Mouse (Mus musculus) cerebellum, adult 2 months (tissue): ENCODE data around the gene Sidt2. TPM values are rescaled to one million over a fixed set of nuclear protein-coding genes. Genes with fewer than 3 reads are reported as not detected.

Experiments
- DNase-seq, 2 experiments: peaks; one replicate each; pipeline ENCODE4 v3.0.0; 2021
- H3K27ac ChIP-seq: fragments of 200-500 bp; 2 replicates; pipeline ENCODE4 v1.5.1; 2012; ENCODE audit warnings: low read length, control low read depth, inconsistent platforms; ENCODE audit not compliant: insufficient read depth
- H3K27me3 ChIP-seq: fragments of 200-500 bp; 2 replicates; pipeline ENCODE4 v1.6.1; 2012; ENCODE audit warnings: inconsistent platforms, mild to moderate bottlenecking, low read length, moderate library complexity; ENCODE audit not compliant: control insufficient read depth, insufficient read depth
- H3K4me1 ChIP-seq: fragments of 200-500 bp; 2 replicates; pipeline ENCODE4 v1.6.1; 2011; ENCODE audit warnings: low read length; ENCODE audit not compliant: control insufficient read depth, insufficient read depth
- H3K4me3 ChIP-seq: fragments of 200-500 bp; replicated peaks from 2 replicates; pipeline ENCODE3; 2011; ENCODE audit warnings: mild to moderate bottlenecking, low read depth, low read length, control low read depth; ENCODE audit not compliant: insufficient read depth
- CTCF ChIP-seq: fragments of 200-500 bp; IDR thresholded peaks from 2 replicates; pipeline ENCODE4 v1.5.1; 2011; ENCODE audit warnings: low read depth, mild to moderate bottlenecking, control low read depth, low read length, moderate library complexity, borderline replicate concordance; ENCODE audit not compliant: insufficient read depth
- POLR2A ChIP-seq: fragments of 200-500 bp; IDR thresholded peaks from 2 replicates; pipeline ENCODE4 v1.6.1; 2011; ENCODE audit warnings: low read length, control low read depth, borderline replicate concordance; ENCODE audit not compliant: insufficient read depth
- WGBS: fragments of 180-500 bp; shearing (Covaris S2); methylation state at CpG from one replicate; pipeline ENCODE4 v1.1.7; 2018; 5-methylcytosine and 5-hydroxymethylcytosine counted together
- polyA plus RNA-seq: library from polyadenylated mRNA; depleted of rRNA; stranded (reverse); fragments of >200 nt; gene quantifications from 2 replicates; pipeline ENCODE4 v1.2.3, GENCODE M21; 2012

Sidt2 gene
- polyA plus RNA-seq, 1 experiment = 130 TPM

DNA sequence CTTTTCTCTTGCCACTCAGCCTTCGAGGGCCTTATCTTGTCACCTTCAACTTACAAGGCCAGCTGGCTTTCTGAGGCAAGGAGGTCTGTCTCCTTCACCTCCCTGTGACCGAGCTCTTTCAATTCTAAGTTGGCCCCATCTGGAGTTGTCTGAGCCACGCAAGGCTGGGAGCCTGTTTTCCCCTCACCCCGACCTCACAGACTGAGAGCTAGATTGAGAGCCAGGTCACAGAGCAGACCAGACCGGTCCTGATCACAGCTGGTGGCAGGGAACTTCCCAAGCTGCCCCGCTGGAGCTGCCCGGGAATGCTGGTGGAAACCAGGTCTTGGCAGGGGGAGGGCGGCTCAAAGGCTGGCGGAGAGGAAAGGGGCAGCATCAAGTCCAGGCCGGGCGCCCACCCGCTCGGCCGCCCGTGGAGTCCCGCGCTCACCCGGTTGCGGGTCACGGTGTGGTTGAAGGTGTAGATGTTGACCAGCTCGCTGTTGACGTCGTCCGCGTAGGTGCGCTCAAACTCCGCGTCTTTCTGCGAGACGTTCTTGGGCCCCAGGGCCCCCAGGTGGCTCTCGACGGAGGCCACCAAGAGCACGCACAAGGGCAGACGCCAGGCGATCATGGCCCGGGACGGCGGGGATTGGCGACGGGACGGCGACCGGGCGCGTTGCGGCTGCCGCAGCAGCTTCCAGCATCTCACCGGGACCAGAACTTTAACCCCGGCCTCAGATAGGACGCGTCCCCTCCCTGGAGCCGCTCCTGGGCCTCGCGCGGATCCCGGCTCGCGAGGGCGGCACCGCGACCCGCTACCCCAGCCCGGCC lies 558 bp downstream of the Sidt2 start:
- 0 out of 2 replicates have a peak, but pooled peaks have one; percentile 15 for TF ChIP-seq POLR2A
- TF ChIP-seq CTCF = no peak
- peak overlapping the region; percentile 87 for H3K27ac ChIP-seq
- peaks cover 18% of the 10 kb centered on the region; the same call in 1 of the 2 replicates for H3K4me1 ChIP-seq
- under 1% methylated on average over 63 of the region's 63 CpGs for WGBS
- no peaks in the 10 kb centered on the region for H3K27me3 ChIP-seq
- DNase-seq = peak; percentile 67 to 72
- H3K4me3 ChIP-seq = peak overlapping the region; percentile 80

DNA sequence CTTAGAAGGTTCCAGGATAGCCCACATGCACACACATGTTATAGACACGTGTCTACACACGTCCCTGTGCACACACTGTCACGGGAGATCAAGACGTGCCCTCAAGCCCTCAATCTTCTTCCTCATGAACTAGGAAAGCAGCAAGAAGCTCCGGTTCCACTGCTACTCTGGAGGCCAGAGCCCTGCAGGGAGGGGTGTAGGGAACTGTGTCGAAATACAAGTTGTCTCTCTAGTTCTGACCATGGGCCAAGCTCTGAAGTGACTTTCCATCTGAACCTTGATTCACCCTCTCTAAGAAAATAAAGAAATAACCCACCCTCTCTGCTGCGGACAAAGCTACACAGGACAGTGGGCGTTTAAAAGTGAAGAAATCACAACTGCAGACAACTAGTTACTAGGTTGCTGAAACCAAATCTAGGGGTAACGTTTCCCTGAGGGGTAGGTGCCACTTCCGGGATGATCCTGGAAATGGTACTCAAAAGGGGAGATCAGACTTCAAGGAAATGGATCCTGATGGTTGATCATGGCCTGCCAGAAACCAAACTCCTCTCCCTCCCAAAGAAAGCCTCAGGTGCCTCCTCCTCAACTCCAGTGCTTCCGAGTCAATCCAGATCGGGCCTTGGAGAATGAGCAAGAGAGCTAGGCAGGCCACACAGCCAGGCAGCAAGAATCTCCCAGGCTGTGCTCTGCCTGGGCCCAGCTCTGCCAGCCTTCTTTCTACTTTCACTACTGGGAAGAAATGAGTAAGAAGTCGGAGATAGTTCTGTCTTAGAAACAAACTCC lies 1.4 kb downstream of the Sidt2 start:
- Histone ChIP-seq H3K27ac (peak overlapping the region; percentile 87), H3K27me3 (no peaks in the 10 kb centered on the region), H3K4me1 (peaks cover 18% of the 10 kb centered on the region; the same call in 1 of the 2 replicates), H3K4me3 (peak overlapping the region; percentile 80)
- WGBS = 36% methylated on average over 13 of the region's 13 CpGs
- TF ChIP-seq POLR2A (no peak), CTCF (no peak)
- DNase-seq = no peak

DNA sequence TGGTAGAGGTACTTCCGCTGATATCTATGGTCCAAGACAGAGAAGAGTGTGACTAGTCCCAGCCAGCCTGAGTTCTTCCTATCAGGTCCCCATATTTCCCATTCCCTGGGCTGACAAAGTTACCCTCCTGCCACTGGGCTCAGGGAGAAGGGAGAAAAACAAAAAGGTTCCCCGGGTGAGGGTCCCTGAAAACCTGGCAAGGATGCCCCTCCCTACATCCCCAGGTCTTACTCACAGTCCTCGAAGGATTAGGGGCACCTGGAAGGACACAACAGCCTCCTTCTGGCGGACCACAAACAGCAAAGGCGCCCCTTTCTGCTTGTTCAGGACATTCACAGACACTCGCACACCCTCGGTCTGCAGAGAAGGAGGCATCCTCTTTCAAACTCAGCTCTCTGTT lies 2.2 kb downstream of the Sidt2 start:
- Histone ChIP-seq H3K27me3 (no peaks in the 10 kb centered on the region), H3K4me1 (peaks cover 20% of the 10 kb centered on the region), H3K27ac (no peak overlapping the region), H3K4me3 (peak overlapping the region; percentile 80)
- DNase-seq = no peak
- no peak for TF ChIP-seq POLR2A
- no peak for TF ChIP-seq CTCF
- 69% methylated on average over 7 of the region's 7 CpGs for WGBS

DNA sequence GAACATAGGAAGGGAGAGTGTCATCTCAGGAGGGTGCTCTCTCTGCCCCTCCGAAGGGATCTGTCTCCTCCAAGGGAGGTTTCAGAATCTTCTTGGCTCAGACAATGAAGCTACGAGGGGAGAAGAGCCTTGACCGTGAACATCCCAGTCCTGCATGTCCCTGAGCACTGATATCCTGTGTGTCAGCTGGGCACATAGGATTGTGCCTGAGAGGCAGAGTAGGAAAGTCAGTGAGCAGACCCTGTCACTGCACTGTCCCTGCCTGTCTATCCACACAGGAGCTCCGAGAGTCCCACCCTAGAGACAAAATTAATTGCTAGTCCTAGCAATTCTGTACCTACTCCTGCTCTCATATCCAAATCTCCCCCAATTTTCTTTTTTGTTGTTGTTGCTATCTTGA lies 3.0 kb downstream of the Sidt2 start:
- TF ChIP-seq CTCF = no peak
- TF ChIP-seq POLR2A = no peak
- DNase-seq = no peak
- Histone ChIP-seq H3K4me3 (no peak overlapping the region), H3K27ac (no peak overlapping the region), H3K27me3 (no peaks in the 10 kb centered on the region), H3K4me1 (peaks cover 26% of the 10 kb centered on the region)
- WGBS = 88% methylated on average over 4 of the region's 4 CpGs

DNA sequence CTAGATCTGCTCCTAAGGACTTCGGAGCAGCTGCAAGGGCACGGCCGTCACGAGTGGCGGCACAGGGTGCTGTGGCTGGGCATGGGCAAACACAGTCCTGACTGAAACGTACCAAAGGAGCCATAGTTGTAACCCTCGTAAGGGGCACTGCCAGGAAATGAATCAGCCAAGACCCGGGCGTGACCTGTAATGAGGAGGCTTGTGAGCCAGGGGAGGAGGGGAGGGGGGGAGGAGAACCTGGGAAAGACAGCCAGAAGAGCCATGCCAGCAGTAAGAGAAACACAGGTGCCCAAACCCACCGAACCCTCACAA lies 8.2 kb downstream of the Sidt2 start:
- 80% methylated on average over 10 of the region's 10 CpGs for WGBS
- DNase-seq = no peak
- no peak for TF ChIP-seq CTCF
- TF ChIP-seq POLR2A = no peak
- H3K27me3 ChIP-seq = no peaks in the 10 kb centered on the region
- no peak overlapping the region for H3K4me3 ChIP-seq
- H3K4me1 ChIP-seq = peaks cover 57% of the 10 kb centered on the region
- H3K27ac ChIP-seq = no peak overlapping the region

DNA sequence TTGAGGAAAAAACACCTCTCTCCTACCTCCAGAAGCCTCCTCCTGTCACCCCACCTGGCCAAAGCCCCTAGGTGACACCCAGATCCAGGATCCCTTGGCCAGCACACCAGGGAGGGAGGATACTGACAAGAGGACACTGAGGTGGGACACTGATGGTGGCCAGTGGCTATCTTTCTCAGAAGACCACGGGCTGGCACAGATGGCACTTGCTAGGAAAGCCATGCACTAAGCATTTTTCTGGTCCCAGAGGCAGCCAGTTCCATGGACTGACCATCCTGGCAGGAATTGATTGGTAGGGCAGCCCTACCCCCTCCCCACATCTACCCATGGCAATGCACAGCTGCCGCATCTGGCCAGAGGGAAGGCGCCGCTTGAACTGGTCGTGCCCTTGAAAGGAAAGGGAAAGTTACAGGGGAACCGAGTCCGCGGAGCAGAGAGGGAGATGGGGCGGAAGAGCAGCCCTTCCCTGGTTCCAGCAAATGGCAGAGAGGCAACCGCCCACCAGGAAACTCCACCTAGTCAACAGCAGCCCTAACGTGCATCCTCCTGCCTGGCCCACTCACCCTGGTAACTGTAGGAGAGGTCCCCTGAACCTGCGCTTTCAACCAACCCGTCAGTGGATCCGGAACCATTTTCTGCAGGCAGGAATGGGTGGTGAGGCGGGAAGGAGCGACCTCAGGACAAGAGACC lies 8.7 kb downstream of the Sidt2 start:
- Histone ChIP-seq H3K4me1 (peaks cover 55% of the 10 kb centered on the region), H3K4me3 (no peak overlapping the region), H3K27ac (peak overlapping the region; percentile 39; the same call in 1 of the 2 replicates), H3K27me3 (no peaks in the 10 kb centered on the region)
- DNase-seq = no peak
- no peak for TF ChIP-seq POLR2A
- no peak for TF ChIP-seq CTCF
- 85% methylated on average over 16 of the region's 16 CpGs for WGBS

DNA sequence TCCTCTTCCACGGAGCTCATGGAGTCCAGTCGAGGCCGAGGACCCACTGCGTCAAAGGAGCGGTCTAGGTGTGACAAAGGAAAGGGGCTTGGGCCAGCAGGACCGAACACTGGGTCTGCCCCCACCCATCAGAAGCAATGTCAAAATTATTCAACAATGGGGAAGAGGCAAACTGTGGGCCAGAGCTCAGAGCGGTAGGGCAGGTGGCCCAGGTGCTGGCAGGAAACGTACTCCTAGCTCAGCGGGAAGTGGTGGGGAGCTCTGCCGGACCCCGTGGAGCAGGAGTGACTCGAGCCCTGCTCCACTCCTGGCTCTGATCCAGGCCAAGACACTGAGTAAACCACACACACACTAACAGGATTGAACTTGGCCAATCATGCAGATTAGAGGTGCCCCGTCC lies 9.3 kb downstream of the Sidt2 start:
- no peak for TF ChIP-seq POLR2A
- TF ChIP-seq CTCF = no peak
- DNase-seq = peak; percentile 66 to 74
- no peaks in the 10 kb centered on the region for H3K27me3 ChIP-seq
- H3K4me3 ChIP-seq = no peak overlapping the region
- peak overlapping the region; percentile 39 for H3K27ac ChIP-seq
- peaks cover 55% of the 10 kb centered on the region for H3K4me1 ChIP-seq
- WGBS = 39% methylated on average over 13 of the region's 13 CpGs
